Mouse (Mus musculus) liver, adult 2 months (tissue): ENCODE measurements at regions not wholly inside any gene's neighbourhood (a gene's known extent, or its start where the extent isn't known, plus 50 kb on each side); places are given as distances from the start of the nearest gene placed in this dataset.
A peak's percentile ranks its signal among the peaks of the same experiment; 100 is the strongest.

Experiments used
- DNase-seq: peaks from one replicate; pipeline ENCODE4 v3.0.0-alpha.2; 2011; ENCODE audit warnings: low read depth, low spot score; ENCODE audit errors: extremely low read depth
- H3K27ac ChIP-seq: fragments of 200-500 bp; replicated peaks from 2 replicates; pipeline ENCODE4 v1.5.1; 2012; ENCODE audit warnings: low read depth, mild to moderate bottlenecking, control low read depth, inconsistent platforms, low read length; ENCODE audit not compliant: insufficient read depth
- H3K27me3 ChIP-seq: fragments of 200-500 bp; 2 replicates; pipeline ENCODE4 v1.6.1; 2012; ENCODE audit warnings: mild to moderate bottlenecking, moderate library complexity, low read length, inconsistent platforms; ENCODE audit not compliant: control insufficient read depth, insufficient read depth
- H3K36me3 ChIP-seq: fragments of 200-500 bp; 2 replicates; pipeline ENCODE4 v1.6.1; 2012; ENCODE audit warnings: low read length, inconsistent platforms; ENCODE audit not compliant: control insufficient read depth, insufficient read depth
- H3K4me1 ChIP-seq: fragments of 200-500 bp; 2 replicates; pipeline ENCODE4 v1.6.1; 2011; ENCODE audit warnings: low read length; ENCODE audit not compliant: control insufficient read depth, insufficient read depth
- H3K4me3 ChIP-seq: fragments of 200-500 bp; 2 replicates; pipeline ENCODE4 v1.5.1; 2011; ENCODE audit warnings: low read depth, mild to moderate bottlenecking, control low read depth, low read length, moderate library complexity; ENCODE audit not compliant: insufficient read depth
- H3K79me2 ChIP-seq: fragments of 200-500 bp; 2 replicates; pipeline ENCODE4 v1.6.1; 2012; ENCODE audit warnings: inconsistent platforms, mild to moderate bottlenecking, low read length, moderate library complexity; ENCODE audit not compliant: control insufficient read depth, insufficient read depth
- H3K9ac ChIP-seq: fragments of 200-500 bp; 2 replicates; pipeline ENCODE4 v1.6.1; 2012; ENCODE audit warnings: low read depth, mild to moderate bottlenecking, control low read depth, inconsistent platforms, low read length
- CTCF ChIP-seq: fragments of 200-500 bp; IDR thresholded peaks from 2 replicates; pipeline ENCODE4 v1.5.1; 2011; ENCODE audit warnings: low read depth, low read length, control low read depth
- POLR2A ChIP-seq: fragments of 200-500 bp; IDR thresholded peaks from 2 replicates; pipeline ENCODE4 v1.6.1; 2011; ENCODE audit warnings: low read length, control low read depth; ENCODE audit not compliant: insufficient read depth; ENCODE audit errors: extremely low read depth
- WGBS: fragments of 180-500 bp; shearing (Covaris S2); methylation state at CpG from one replicate; pipeline ENCODE4 v1.1.7; 2018; 5-methylcytosine and 5-hydroxymethylcytosine counted together

DNA sequence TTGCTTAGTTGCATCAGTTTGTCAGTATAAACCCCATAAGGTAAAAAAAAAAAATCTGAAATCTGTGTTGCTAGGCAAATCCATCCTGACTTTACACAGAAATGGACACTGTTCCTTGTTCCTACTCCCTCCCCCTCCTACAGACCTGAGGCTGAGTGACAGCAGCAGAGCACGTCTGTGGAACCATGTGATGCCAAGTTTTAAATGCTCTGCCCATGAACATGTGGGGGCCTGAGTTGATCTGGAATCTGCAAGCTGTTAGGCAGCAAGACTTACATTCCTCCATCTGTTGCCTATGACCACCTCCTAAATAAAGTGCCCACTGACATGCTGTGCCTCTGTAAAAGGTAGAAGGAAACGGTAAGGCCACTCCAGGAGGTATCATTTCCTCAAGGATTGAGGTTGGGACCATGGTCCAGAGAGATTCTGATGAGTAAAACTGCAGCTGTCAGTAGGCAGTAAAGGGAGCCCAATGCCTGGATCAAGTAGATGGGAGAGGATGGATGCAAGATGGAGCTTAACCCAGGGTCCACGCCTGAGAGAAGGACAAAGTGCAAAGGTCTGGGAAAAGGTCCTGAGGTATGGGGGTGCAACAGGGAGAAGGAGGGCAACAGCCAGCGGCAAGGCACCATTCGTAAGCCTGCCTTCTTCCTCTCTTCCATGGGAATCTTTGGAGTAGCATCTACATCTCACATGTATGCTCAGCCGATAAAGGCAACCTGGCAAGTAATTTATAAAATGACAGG is 264.0 kb upstream of the Hnrnpa3 start:
- H3K27me3 ChIP-seq: no peaks in the 10 kb centered on the region
- H3K9ac ChIP-seq: no peak overlapping the region
- H3K36me3 ChIP-seq: no peaks in the 10 kb centered on the region
- no peaks in the 10 kb centered on the region for H3K4me1 ChIP-seq
- H3K4me3 ChIP-seq: no peak overlapping the region
- TF ChIP-seq POLR2A (no peak), CTCF (no peak)
- H3K79me2 ChIP-seq: no peaks in the 10 kb centered on the region
- 80% methylated on average over 6 of the region's 6 CpGs for WGBS
- no peak overlapping the region for H3K27ac ChIP-seq
- DNase-seq: no peak

- no peak for TF ChIP-seq POLR2A
- Histone ChIP-seq H3K4me3 (no peak overlapping the region), H3K9ac (no peak overlapping the region), H3K4me1 (no peaks in the 10 kb centered on the region), H3K27me3 (no peaks in the 10 kb centered on the region), H3K27ac (no peak overlapping the region), H3K79me2 (no peaks in the 10 kb centered on the region), H3K36me3 (no peaks in the 10 kb centered on the region)
- WGBS: 86% methylated on average over 2 of the region's 2 CpGs
- DNase-seq: no peak
Measured at GRCm38 (mm10) chr2:75396016-75396415, 263.0 kb upstream of the Hnrnpa3 start.

GRCm38 (mm10) chr2:75400291-75400870 is 258.7 kb upstream of the Hnrnpa3 start:
- H3K79me2 ChIP-seq: no peaks in the 10 kb centered on the region
- peak; percentile 9 for DNase-seq
- no peaks in the 10 kb centered on the region for H3K27me3 ChIP-seq
- WGBS: 76% methylated on average over 7 of the region's 7 CpGs
- H3K9ac ChIP-seq: no peak overlapping the region
- no peaks in the 10 kb centered on the region for H3K36me3 ChIP-seq
- H3K4me3 ChIP-seq: no peak overlapping the region
- H3K27ac ChIP-seq: no peak overlapping the region
- H3K4me1 ChIP-seq: no peaks in the 10 kb centered on the region
- TF ChIP-seq POLR2A (no peak), CTCF (no peak)

DNA sequence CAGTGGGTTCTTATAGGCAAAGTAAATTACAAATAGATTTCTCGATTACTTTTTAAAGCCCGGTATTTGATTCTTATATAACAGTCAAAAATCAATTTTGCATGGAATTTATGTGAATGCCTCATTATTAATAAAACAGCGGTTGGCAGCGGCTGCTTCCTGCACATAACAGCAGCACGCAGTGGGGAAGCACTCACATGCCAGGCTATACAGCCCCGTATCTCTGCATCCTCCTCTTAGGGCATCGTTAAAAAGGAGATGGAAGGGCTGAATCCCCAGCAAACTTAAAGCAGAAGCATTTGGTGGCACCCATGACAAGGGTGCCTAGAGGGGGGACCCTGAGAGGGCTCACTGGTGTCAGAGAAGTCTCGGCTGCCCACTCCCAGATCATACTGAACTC is 255.3 kb upstream of the Hnrnpa3 start:
- TF ChIP-seq POLR2A (no peak), CTCF (no peak)
- Histone ChIP-seq H3K4me1 (no peaks in the 10 kb centered on the region), H3K27ac (no peak overlapping the region), H3K79me2 (no peaks in the 10 kb centered on the region), H3K36me3 (no peaks in the 10 kb centered on the region), H3K4me3 (no peak overlapping the region), H3K9ac (no peak overlapping the region), H3K27me3 (no peaks in the 10 kb centered on the region)
- no peak for DNase-seq
- WGBS: 85% methylated on average over 8 of the region's 8 CpGs

DNA sequence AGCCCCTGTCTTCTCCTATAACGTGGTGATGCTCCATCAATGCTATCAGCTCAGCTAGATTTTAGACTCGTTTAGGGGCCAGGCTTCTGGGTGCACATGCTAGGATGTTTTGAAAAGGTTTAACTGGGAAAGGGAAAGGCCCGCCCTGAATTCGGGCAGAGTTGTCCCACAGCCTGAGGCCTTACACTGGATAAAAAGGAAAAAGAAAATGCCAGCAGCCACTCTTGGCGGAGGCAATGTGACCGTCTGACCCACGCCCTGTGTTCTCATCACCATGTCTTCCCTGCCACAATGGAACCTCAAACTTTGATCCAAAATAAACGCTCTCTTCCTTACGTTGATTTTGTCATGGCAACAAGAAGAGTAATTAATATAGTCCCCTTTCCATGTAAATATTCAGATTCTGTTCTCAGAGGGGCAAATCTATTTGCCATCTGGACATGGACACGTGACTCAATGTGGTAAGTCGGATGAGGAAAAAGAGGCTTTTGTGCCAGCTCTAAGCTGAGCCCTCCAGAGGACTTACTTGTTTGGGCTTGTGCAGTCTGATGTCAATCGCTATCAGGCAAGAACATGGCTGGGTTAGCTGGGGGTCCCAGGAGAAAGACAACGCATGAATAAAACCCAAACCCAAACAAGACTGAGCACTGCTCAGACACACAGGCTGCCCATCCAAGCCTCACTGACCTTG is 253.4 kb upstream of the Hnrnpa3 start:
- TF ChIP-seq CTCF: no peak
- no peak for TF ChIP-seq POLR2A
- Histone ChIP-seq H3K36me3 (no peaks in the 10 kb centered on the region), H3K9ac (no peak overlapping the region), H3K27ac (no peak overlapping the region), H3K4me1 (no peaks in the 10 kb centered on the region), H3K79me2 (no peaks in the 10 kb centered on the region), H3K27me3 (no peaks in the 10 kb centered on the region), H3K4me3 (no peak overlapping the region)
- DNase-seq: no peak
- 85% methylated on average over 13 of the region's 13 CpGs for WGBS
